Mouse (Mus musculus): ENCODE measurements around the gene Ace2.

DNA sequence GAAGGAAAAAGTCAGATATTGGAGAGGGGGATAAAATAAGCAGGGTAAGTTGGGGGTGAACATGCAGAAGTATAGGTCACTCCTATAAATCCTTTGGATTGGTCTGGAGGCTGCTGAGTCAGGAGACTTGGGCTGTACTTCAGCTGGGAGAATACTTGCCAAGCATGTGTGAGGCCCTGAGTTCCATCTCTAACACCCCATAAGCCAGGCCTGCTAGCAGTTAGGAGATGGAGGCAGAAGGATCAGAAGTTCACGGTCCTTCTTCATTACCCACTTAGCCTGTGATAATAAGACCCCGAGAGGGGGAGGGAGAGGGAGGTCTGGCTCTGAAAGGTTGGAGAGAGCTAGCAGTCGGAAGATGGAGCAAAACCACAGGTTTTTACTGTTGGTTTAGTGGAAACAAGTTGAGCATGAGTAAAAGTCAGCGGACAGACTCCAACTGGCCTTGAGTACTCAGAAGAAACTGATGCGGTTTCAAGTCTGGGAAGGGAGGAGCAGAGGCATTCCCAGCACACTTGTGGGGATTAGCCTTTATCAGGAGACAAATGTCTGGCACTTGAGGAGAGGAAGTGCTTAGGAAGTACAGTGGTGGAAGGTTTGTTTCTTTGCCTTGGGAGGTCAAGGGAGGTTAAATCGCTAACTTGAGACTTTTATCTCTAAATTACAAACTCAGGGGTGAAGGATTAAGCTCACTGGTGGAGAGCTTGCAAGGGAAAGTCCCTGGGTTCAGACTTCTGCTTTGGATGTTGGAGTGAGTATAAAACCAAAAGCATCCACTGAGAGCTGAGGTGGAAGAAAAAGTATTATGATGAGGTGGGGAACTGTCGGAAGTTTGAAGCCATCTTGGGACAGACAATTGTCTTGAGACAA, 46.6 kb upstream of the Ace2 start:
- no peak for TF ChIP-seq CTCF (IDR thresholded peaks at IDR 0.05; ENCODE audit: extremely low read depth, insufficient read depth, low read length)
- no peak for TF ChIP-seq POLR2A (IDR thresholded peaks at IDR 0.05; ENCODE audit: extremely low read depth, insufficient read depth, low read length)

All from cortical plate, adult 2 months (tissue).